Mouse (Mus musculus): ENCODE results near the gene Rab4a.

The Rab4a gene

GRCm38 (mm10) chr8:123849352-123849751 lies 43.6 kb downstream of the Rab4a start:
- DNase-seq (ENCODE audit: low read depth): no peak

DNA sequence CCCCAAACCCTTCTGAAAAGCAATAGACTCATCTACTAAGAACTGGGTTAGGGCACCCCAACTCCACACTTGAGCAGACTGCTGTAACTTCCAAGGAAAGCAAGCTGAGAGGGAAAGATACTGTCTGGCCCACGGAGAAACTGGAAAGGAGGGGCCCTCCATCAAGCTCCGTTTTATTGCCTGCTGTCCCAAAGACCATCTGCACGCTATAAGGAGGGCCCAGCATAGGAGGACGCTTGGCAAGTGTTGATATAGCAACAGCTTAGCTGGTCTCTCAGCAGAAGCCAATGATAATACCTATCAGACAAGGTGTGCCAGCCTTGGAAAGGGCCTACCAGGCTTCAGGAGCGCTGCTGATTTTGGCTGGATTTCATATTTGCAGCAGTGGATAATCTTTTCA lies 45.8 kb downstream of the Rab4a start:
- no peak for DNase-seq (ENCODE audit: low read depth)

- DNase-seq (ENCODE audit: low read depth): no peak
Measured at GRCm38 (mm10) chr8:123854252-123854651, 48.5 kb downstream of the Rab4a start.

GRCm38 (mm10) chr8:123854733-123855475 lies 49.1 kb downstream of the Rab4a start:
- no peak for DNase-seq (ENCODE audit: low read depth)

DNA sequence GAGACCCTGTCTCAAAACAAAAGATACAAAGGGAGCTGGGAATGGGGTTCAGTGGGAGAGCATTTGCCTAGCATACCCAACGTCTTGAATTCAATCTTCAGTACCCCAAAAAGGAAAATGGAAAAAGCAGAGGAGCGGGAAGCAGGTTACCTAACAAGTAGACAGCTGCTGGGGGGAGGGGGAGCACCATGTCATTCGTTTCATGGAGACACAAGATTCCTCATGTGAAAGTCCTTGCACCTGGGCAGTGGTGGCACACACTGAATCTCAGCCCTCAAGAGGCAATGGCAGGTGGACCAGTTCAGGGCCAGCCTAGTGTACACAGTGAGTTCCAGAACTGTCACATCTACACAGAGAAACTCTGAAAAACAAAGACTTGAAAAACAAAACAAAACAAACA lies 51.6 kb downstream of the Rab4a start:
- DNase-seq (ENCODE audit: low read depth): no peak

DNA sequence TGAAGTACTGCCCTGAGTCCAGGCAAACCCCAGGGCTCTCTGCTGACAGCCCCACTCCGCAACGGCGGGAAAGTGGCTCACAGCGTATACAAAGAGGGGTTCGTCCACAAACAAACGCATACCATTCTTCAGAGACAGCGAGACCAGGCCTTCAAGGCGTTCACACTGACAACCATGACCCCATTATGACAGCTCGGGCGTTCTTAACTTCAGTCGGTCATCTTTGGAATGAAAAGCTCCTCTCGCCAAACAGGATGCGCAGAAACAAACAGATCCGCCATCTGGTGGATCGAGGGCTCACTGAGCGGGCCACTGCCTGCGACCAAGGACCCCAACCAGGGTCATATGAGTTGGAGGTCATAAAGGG lies 52.8 kb downstream of the Rab4a start:
- peak; percentile 40 for DNase-seq (ENCODE audit: low read depth)

DNA sequence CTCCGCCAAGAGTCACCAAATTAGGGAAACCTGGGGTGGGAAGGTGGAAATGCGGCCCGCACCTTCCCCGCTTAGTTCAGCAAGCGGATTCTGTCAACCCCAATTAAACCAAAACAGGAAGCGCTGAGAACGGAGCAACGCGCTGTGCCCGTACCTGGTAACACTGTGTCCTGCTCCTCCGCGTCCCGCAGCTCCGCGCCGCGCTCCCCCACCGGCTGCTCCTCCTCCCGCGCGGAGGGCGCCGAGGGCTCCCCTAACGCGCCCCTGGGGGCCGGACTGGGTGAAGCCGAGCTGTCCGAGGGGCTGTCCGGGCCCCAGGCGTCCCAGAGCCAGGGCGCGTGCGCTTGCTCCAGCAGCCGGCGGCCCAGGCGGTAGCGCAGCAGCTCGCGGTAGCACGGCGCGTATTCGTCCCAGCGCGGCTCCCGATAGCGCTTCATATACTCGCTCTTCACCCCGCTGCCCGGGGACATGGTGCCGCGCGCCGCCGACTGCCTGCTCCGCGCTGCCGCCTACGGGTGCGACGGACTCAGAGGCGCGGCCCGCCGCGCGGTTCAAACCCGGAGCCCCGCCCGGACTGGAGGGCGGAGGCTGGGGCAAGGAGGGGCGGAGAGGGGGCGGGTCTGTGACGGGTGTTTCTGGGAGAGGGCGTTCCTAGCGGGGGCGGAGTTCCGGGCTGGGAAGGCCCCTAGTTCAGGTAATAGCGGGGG lies 53.3 kb downstream of the Rab4a start:
- peak; percentile 98 for DNase-seq (ENCODE audit: low read depth)

DNA sequence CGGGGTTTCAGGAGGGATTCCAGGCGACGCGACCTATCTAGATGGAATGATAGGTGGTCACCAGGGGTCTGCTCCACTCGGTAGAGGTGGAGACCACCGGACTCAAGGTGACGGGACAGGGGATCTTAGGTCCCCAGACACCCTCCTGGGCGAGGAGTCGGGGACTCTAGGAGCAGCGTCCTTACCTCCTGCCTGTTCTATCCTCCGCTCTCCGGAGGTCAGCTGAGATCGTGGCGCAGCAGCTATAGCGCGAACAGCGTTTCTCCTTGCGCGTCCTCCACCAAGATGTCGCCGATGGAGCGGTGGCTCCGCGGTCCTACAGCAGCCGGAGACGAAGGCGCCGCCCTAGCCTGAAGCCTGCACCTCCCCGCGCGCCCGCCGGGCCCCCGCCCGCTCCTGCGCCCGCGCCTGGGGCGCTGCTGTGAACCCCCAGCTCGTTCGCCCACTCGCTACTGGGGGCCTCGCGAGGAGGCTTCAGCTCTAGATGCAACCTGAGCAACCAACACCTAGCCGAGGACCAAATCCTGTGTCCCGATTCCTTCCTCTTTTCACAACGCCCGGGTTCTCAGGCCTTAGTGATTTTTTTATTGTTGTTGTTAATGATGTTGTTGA lies 54.0 kb downstream of the Rab4a start, which contains the start of gene Ccsap:
TSS of gene Ccsap (minus strand) at position 562 of the 612 bp plus-strand sequence.
- DNase-seq (ENCODE audit: low read depth): peak; percentile 74

- DNase-seq (ENCODE audit: low read depth): peak; percentile 60
Measured at GRCm38 (mm10) chr8:123860386-123860785, 54.6 kb downstream of the Rab4a start.

GRCm38 (mm10) chr8:123865786-123866185 lies 60.0 kb downstream of the Rab4a start:
- DNase-seq (ENCODE audit: low read depth): no peak

DNA sequence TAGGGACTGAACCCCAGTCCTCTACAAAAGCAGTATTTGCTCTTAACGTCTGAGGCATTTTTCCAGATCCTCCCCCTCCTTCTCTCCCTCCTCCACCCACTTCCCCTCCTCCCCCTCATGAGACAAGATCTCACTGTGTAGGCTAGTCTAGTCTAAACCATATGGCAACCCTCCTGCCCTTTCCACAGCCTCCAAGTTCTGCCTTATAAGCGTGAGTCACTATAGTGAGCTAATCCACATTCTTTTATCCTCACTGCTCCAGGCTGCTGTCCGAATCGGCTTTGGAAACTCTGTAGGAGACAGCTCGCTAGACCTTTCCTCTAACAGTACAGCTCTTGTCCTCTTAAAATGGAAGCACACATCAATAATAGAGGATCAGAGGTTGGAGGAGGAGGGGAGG lies 61.2 kb downstream of the Rab4a start:
- peak; percentile 92 for DNase-seq (ENCODE audit: low read depth)

GRCm38 (mm10) chr8:123872048-123872447 lies 66.3 kb downstream of the Rab4a start:
- DNase-seq (ENCODE audit: low read depth): no peak

DNA sequence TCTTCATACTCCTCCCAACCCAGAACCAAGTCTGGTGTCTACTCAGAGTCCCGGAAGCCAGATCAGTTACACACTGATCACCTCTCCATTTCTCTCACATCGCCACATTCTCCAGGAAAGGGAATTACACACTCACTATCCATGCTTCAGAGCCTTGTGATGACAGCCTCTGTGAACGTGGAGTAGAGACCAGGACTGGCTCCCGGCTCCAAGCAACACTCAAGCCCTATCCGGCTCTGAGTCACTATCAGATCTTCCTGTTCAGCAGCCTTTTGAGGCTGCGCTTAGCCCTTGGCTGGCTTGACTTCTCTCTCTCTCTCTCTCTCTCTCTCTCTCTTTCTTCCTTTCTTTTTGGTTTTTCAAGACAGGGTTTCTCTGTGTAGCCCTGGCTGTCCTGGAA lies 67.6 kb downstream of the Rab4a start:
- peak; percentile 75 for DNase-seq (ENCODE audit: low read depth)

DNA sequence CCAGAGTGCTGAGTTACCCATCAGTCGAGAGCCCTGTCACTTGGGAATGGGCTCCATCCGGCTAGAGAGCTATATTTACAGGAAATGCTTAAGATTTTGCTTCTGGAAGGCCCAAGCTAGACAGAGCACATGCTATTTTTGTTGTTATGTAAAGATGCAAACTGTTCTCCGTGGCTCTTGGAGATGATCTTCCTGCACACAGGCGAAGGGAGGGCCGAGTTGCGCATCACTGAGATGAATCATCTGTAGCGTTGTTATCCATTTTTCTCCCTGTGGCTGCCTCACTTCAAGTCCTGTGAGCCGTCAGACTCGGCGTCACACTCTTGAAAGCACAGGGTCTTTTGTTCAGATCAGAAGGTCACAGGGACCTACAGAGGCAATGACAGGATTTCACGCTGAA lies 68.5 kb downstream of the Rab4a start:
- no peak for DNase-seq (ENCODE audit: low read depth)

- DNase-seq (ENCODE audit: low read depth): no peak
Measured at GRCm38 (mm10) chr8:123877865-123878264, 72.1 kb downstream of the Rab4a start.

DNA sequence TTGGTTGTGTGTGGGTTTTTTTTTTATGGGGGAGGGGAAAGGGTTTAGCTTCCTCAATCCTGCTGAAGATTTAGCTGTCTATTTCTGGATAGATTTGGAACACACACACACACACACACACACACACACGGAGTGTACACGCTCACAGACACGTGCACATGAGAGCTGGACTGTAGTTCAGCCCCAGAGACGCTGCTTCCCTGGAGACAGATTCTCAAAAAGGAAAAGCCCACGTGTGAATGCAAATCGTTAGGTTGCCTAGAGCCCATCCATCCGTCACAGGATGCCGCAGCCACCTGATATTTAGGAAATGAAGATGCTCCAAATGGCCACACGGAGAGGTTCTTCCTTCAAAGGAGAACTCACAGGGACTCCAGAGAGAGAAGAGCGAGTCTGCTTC lies 74.5 kb downstream of the Rab4a start:
- DNase-seq (ENCODE audit: low read depth): no peak

DNA sequence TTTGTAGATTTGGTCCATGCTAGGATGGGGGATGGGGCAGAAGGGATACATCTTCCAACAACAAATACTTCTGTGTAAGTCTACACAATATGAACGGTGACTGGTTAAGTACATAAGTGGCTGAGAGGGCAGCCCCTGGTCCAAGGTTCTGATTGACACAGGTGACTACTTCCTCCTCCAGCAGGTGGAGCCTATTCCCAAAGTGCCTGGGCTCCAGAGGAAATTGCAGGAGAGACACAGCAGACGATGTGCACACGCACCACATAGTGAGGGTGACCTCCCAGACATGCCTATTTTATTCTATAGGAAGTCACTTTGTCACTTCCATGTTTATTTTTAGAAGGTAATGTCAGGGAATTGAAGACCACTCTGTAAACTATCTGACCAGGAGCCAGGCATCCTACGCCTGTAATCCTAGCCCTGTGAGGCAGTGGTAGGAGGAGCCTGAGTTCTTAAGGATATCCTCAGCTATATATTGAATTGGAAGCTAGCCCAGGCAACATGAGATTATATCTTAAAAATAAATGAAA lies 75.1 kb downstream of the Rab4a start:
- no peak for DNase-seq (ENCODE audit: low read depth)

DNA sequence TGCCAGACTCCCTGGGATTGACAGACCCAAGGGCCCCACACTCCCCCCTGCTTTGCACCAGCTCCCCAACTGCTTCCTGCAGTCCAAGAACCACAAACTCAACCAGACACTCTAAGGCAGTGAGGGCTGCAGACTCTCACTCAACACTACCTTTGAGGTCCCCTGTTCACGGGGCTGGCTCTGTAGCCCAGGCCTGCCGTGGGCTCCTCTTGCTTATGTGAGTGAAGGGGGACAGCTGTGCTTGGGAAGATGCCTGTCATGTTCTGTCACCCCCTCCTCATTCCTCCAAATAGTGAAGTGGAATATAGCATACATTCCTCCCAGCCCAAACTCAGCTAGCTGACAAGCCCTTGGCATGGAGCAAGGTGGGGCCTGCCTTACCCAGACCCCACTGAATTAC lies 76.6 kb downstream of the Rab4a start:
- no peak for DNase-seq (ENCODE audit: low read depth)

GRCm38 (mm10) chr8:123883094-123883493 lies 77.3 kb downstream of the Rab4a start:
- DNase-seq (ENCODE audit: low read depth): no peak

Data from NIH3T3 (cell line).